In the genomic region with DNA sequence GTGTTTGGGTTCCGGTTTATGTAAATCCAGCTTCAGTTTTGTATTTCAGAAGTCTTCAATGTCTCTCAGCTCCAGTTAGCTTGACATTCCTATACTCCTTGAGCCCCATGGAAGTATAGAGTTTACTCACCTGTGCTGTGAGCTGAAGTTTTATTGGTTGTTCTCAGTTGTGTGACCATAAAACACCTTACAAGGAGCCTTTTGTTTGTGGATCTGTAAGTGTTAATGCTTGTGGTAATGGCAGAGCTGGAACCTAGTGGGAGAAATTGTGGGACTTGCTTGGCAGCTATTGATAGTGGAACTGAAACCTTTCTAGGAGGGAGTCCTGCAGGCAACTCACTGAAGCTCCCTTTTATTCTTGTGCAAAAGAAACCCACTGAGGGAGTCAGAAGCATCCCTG, we compare ENCODE assay signal across 26 mouse cellular contexts.
DNase-seq lines count a peak whose midpoint lies in the region; ATAC-seq and TF ChIP-seq lines count a peak whose summit lies in the region.
"Had no signal": no experiment of that assay in that cellular context is flagged by ENCODE, and none has a peak within 500 bp of the region (broad histone marks: within the 10 kb centered on the region; RNA-seq: fewer than 3 reads in every experiment).

No protein-coding gene starts in this region.

- TF ChIP-seq CTCF in midbrain, postnatal 0 days (IDR thresholded peaks at IDR 0.05): no peak

- no peak for DNase-seq in limb, embryonic 10.5 days (ENCODE audit: low spot score)
- no peak for DNase-seq in midbrain, postnatal 0 days (ENCODE audit: low spot score)
- no peak for DNase-seq in gastrocnemius, postnatal 36 days
- DNase-seq: adrenal gland, adult 8-10 months; adrenal gland, postnatal 25 days; cerebellum, adult 11-12 months; cerebellum, adult 8-10 months; cerebellum, postnatal 10 days; cerebellum, postnatal 36 days; embryo, embryonic 11 days; gastrocnemius, postnatal 25 days; heart, adult 2 months; heart, postnatal 14 days; heart, postnatal 4 days had no signal

- no peak overlapping the region for H3K4me3 ChIP-seq in limb, embryonic 12.5 days (replicated peaks)
- no peak overlapping the region for H3K4me3 ChIP-seq in limb, embryonic 10.5 days
- H3K4me3 ChIP-seq in embryonic facial prominence, embryonic 15.5 days (replicated peaks): no peak overlapping the region
- no peak overlapping the region for H3K4me3 ChIP-seq in limb, embryonic 13.5 days
- H3K4me3 ChIP-seq in stomach, embryonic 16.5 days (replicated peaks; ENCODE audit: low read length): no peak overlapping the region
- H3K4me3 ChIP-seq in midbrain, postnatal 0 days (ENCODE audit: low read depth, low read length): no peak overlapping the region
- H3K4me3 ChIP-seq: forebrain, embryonic 12.5 days; forebrain, embryonic 15.5 days; heart, adult 2 months; heart, embryonic 10.5 days; heart, embryonic 13.5 days had no signal

- 87% methylated on average over 1 of the region's 1 CpGs for WGBS in limb, embryonic 12.5 days
- 84% methylated on average over 1 of the region's 1 CpGs for WGBS in limb, embryonic 10.5 days
- 48% methylated on average over 1 of the region's 1 CpGs for WGBS in embryonic facial prominence, embryonic 15.5 days
- 55% methylated on average over 1 of the region's 1 CpGs for WGBS in limb, embryonic 13.5 days
- 69% methylated on average over 1 of the region's 1 CpGs for WGBS in stomach, embryonic 16.5 days
- 100% methylated on average over 1 of the region's 1 CpGs for WGBS in midbrain, postnatal 0 days

- no peaks in the 10 kb centered on the region; the same call in 1 of the 2 replicates for H3K27me3 ChIP-seq in limb, embryonic 12.5 days
- H3K27me3 ChIP-seq in limb, embryonic 10.5 days (ENCODE audit: low read depth, poor library complexity, severe bottlenecking): no peaks in the 10 kb centered on the region
- no peaks in the 10 kb centered on the region for H3K27me3 ChIP-seq in embryonic facial prominence, embryonic 15.5 days
- no peaks in the 10 kb centered on the region for H3K27me3 ChIP-seq in limb, embryonic 13.5 days
- H3K27me3 ChIP-seq in stomach, embryonic 16.5 days (ENCODE audit: control insufficient read depth, insufficient read depth, low read length): no peaks in the 10 kb centered on the region
- no peaks in the 10 kb centered on the region for H3K27me3 ChIP-seq in midbrain, postnatal 0 days (ENCODE audit: insufficient read depth, low read length)
- H3K27me3 ChIP-seq: forebrain, embryonic 12.5 days; forebrain, embryonic 15.5 days; heart, embryonic 13.5 days had no signal

- no peaks in the 10 kb centered on the region for H3K36me3 ChIP-seq in limb, embryonic 12.5 days
- H3K36me3 ChIP-seq in limb, embryonic 10.5 days: no peaks in the 10 kb centered on the region
- H3K36me3 ChIP-seq in embryonic facial prominence, embryonic 15.5 days: no peaks in the 10 kb centered on the region
- no peaks in the 10 kb centered on the region for H3K36me3 ChIP-seq in limb, embryonic 13.5 days
- no peaks in the 10 kb centered on the region for H3K36me3 ChIP-seq in stomach, embryonic 16.5 days (ENCODE audit: control insufficient read depth, insufficient read depth, low read length)
- H3K36me3 ChIP-seq in midbrain, postnatal 0 days (ENCODE audit: insufficient read depth, low read length): no peaks in the 10 kb centered on the region
- H3K36me3 ChIP-seq: forebrain, embryonic 12.5 days; forebrain, embryonic 15.5 days; heart, embryonic 10.5 days; heart, embryonic 13.5 days had no signal

- H3K9ac ChIP-seq in limb, embryonic 12.5 days (replicated peaks): no peak overlapping the region
- H3K9ac ChIP-seq in embryonic facial prominence, embryonic 15.5 days: no peak overlapping the region
- no peak overlapping the region for H3K9ac ChIP-seq in limb, embryonic 13.5 days
- H3K9ac ChIP-seq in stomach, embryonic 16.5 days (ENCODE audit: low read length): no peak overlapping the region
- no peak overlapping the region for H3K9ac ChIP-seq in midbrain, postnatal 0 days (replicated peaks; ENCODE audit: low read length, poor library complexity, severe bottlenecking)
- H3K9ac ChIP-seq: forebrain, embryonic 12.5 days; forebrain, embryonic 15.5 days; heart, embryonic 13.5 days; hindbrain, embryonic 14.5 days had no signal

- H3K27ac ChIP-seq in limb, embryonic 12.5 days: 0 out of 2 replicates have a peak overlapping the region, but pooled peaks have one; percentile 70
- H3K27ac ChIP-seq in limb, embryonic 10.5 days: no peak overlapping the region
- peak overlapping the region; percentile 63 for H3K27ac ChIP-seq in embryonic facial prominence, embryonic 15.5 days (replicated peaks)
- H3K27ac ChIP-seq in limb, embryonic 13.5 days: peak overlapping the region; percentile 55; the same call in 1 of the 2 replicates
- peak overlapping the region; percentile 25; the same call in 1 of the 2 replicates for H3K27ac ChIP-seq in stomach, embryonic 16.5 days (ENCODE audit: low read length)
- no peak overlapping the region for H3K27ac ChIP-seq in midbrain, postnatal 0 days (ENCODE audit: low read depth, low read length)
- H3K27ac ChIP-seq: forebrain, embryonic 12.5 days; forebrain, embryonic 15.5 days; heart, adult 2 months; heart, embryonic 10.5 days; heart, embryonic 13.5 days; hindbrain, embryonic 14.5 days; hindbrain, postnatal 0 days had no signal

- H3K4me2 ChIP-seq in limb, embryonic 12.5 days: no peak overlapping the region
- peak overlapping the region; percentile 24; the same call in 1 of the 2 replicates for H3K4me2 ChIP-seq in embryonic facial prominence, embryonic 15.5 days (replicated peaks)
- H3K4me2 ChIP-seq in limb, embryonic 13.5 days (replicated peaks): no peak overlapping the region
- no peak overlapping the region for H3K4me2 ChIP-seq in stomach, embryonic 16.5 days (ENCODE audit: low read depth, low read length)
- no peak overlapping the region for H3K4me2 ChIP-seq in midbrain, postnatal 0 days (ENCODE audit: low read depth, low read length, poor library complexity, severe bottlenecking)
- H3K4me2 ChIP-seq: forebrain, embryonic 12.5 days; forebrain, embryonic 15.5 days; heart, embryonic 13.5 days; hindbrain, embryonic 14.5 days had no signal

- intact Hi-C loops in gastrocnemius, postnatal 36 days (cut with DNase I): no loop called here

- H3K4me1 ChIP-seq in limb, embryonic 12.5 days (replicated peaks): peaks cover 27% of the 10 kb centered on the region
- H3K4me1 ChIP-seq in limb, embryonic 10.5 days: peaks cover 11% of the 10 kb centered on the region
- H3K4me1 ChIP-seq in embryonic facial prominence, embryonic 15.5 days: peaks cover 34% of the 10 kb centered on the region
- peaks cover 27% of the 10 kb centered on the region for H3K4me1 ChIP-seq in limb, embryonic 13.5 days
- H3K4me1 ChIP-seq in stomach, embryonic 16.5 days (ENCODE audit: control insufficient read depth, insufficient read depth, low read length): no peaks in the 10 kb centered on the region
- no peaks in the 10 kb centered on the region; the same call in 1 of the 2 replicates for H3K4me1 ChIP-seq in midbrain, postnatal 0 days (ENCODE audit: insufficient read depth, low read length)

- ATAC-seq in limb, embryonic 12.5 days (ENCODE audit: insufficient number of reproducible peaks, insufficient read depth, low FRiP score, low TSS enrichment, low read depth): peak; percentile 71
- ATAC-seq in embryonic facial prominence, embryonic 15.5 days (ENCODE audit: insufficient number of reproducible peaks, low FRiP score, low TSS enrichment, low read depth): no peak
- ATAC-seq in limb, embryonic 13.5 days (ENCODE audit: low FRiP score, low read depth): peak; percentile 54; the same call in 1 of the 2 replicates
- no peak for ATAC-seq in stomach, embryonic 16.5 days (ENCODE audit: insufficient read depth, low FRiP score)
- no peak for ATAC-seq in midbrain, postnatal 0 days (ENCODE audit: low FRiP score)
- ATAC-seq: CD4-positive, CD25-positive, alpha-beta regulatory T cell, adult 4 months; forebrain, embryonic 15.5 days; hindbrain, postnatal 0 days; inflammation-experienced regulatory T-cells, adult 6 months had no signal

- no peaks in the 10 kb centered on the region for H3K9me3 ChIP-seq in limb, embryonic 12.5 days
- no peaks in the 10 kb centered on the region for H3K9me3 ChIP-seq in limb, embryonic 10.5 days (replicated peaks)
- no peaks in the 10 kb centered on the region for H3K9me3 ChIP-seq in embryonic facial prominence, embryonic 15.5 days (replicated peaks)
- H3K9me3 ChIP-seq in limb, embryonic 13.5 days: no peaks in the 10 kb centered on the region
- no peaks in the 10 kb centered on the region for H3K9me3 ChIP-seq in stomach, embryonic 16.5 days (replicated peaks; ENCODE audit: control insufficient read depth, low read length)
- H3K9me3 ChIP-seq in midbrain, postnatal 0 days (ENCODE audit: low read length): no peaks in the 10 kb centered on the region
- H3K9me3 ChIP-seq: forebrain, embryonic 12.5 days; forebrain, embryonic 15.5 days; heart, embryonic 10.5 days; heart, embryonic 13.5 days had no signal

Comparison
In these comparisons a context has a peak if more than half of its experiments do, and no peak if none do; other contexts are left out.
1. H3K27ac ChIP-seq: peak in limb, embryonic 12.5 days (single experiment), embryonic facial prominence, embryonic 15.5 days (single experiment), limb, embryonic 13.5 days (single experiment) and stomach, embryonic 16.5 days (single experiment); none in limb, embryonic 10.5 days (single experiment) and midbrain, postnatal 0 days (single experiment).
2. ATAC-seq: peak in limb, embryonic 12.5 days (single experiment) and limb, embryonic 13.5 days (single experiment); none in embryonic facial prominence, embryonic 15.5 days (single experiment), stomach, embryonic 16.5 days (single experiment) and midbrain, postnatal 0 days (single experiment).